Mouse (Mus musculus): ENCODE measurements at regions not wholly inside any gene's neighbourhood (a gene's known extent, or its start where the extent isn't known, plus 50 kb on each side); places are given as distances from the start of the nearest gene placed in this dataset.

GRCm38 (mm10) chr13:106638706-106639385, 297.9 kb downstream of the Ipo11 start:
- Histone ChIP-seq H3K4me3 (ENCODE audit: low read depth, low read length) (no peak overlapping the region), H3K9me3 (replicated peaks; ENCODE audit: control insufficient read depth, low read length, poor library complexity, severe bottlenecking) (no peaks in the 10 kb centered on the region), H3K4me2 (ENCODE audit: low read length) (no peak overlapping the region), H3K9ac (ENCODE audit: low read depth, low read length) (no peak overlapping the region), H3K27me3 (ENCODE audit: control insufficient read depth, insufficient read depth, low read depth, low read length) (no peaks in the 10 kb centered on the region), H3K27ac (ENCODE audit: low read length) (no peak overlapping the region), H3K36me3 (ENCODE audit: control insufficient read depth, insufficient read depth, low read length) (no peaks in the 10 kb centered on the region), H3K4me1 (ENCODE audit: control insufficient read depth, insufficient read depth, low read length) (peaks cover 3% of the 10 kb centered on the region; the same call in 1 of the 2 replicates)
- WGBS: 82% methylated on average over 7 of the region's 7 CpGs
- no peak; the same call in 1 of the 2 replicates for ATAC-seq

- no peak overlapping the region for H3K4me3 ChIP-seq (ENCODE audit: low read depth, low read length)
- no peak for ATAC-seq
- H3K4me1 ChIP-seq (ENCODE audit: control insufficient read depth, insufficient read depth, low read length): no peaks in the 10 kb centered on the region
- H3K27me3 ChIP-seq (ENCODE audit: control insufficient read depth, insufficient read depth, low read depth, low read length): no peaks in the 10 kb centered on the region
- WGBS: 49% methylated on average over 2 of the region's 2 CpGs
- no peak overlapping the region for H3K9ac ChIP-seq (ENCODE audit: low read depth, low read length)
- H3K36me3 ChIP-seq (ENCODE audit: control insufficient read depth, insufficient read depth, low read length): no peaks in the 10 kb centered on the region
- H3K27ac ChIP-seq (ENCODE audit: low read length): no peak overlapping the region
- H3K9me3 ChIP-seq (replicated peaks; ENCODE audit: control insufficient read depth, low read length, poor library complexity, severe bottlenecking): no peaks in the 10 kb centered on the region
- H3K4me2 ChIP-seq (ENCODE audit: low read length): no peak overlapping the region
These were observed 345.0 kb downstream of the Ipo11 start for GRCm38 (mm10) chr13:106591729-106592128.

- 51% methylated on average over 9 of the region's 9 CpGs for WGBS
- peak overlapping the region; percentile 16 for H3K4me2 ChIP-seq (ENCODE audit: low read length)
- H3K4me3 ChIP-seq (ENCODE audit: low read depth, low read length): no peak overlapping the region
- H3K9ac ChIP-seq (ENCODE audit: low read depth, low read length): no peak overlapping the region
- peaks cover 3% of the 10 kb centered on the region; the same call in 1 of the 2 replicates for H3K4me1 ChIP-seq (ENCODE audit: control insufficient read depth, insufficient read depth, low read length)
- no peaks in the 10 kb centered on the region for H3K36me3 ChIP-seq (ENCODE audit: control insufficient read depth, insufficient read depth, low read length)
- H3K27ac ChIP-seq (ENCODE audit: low read length): 0 out of 2 replicates have a peak overlapping the region, but pooled peaks have one; percentile 11
- H3K9me3 ChIP-seq (replicated peaks; ENCODE audit: control insufficient read depth, low read length, poor library complexity, severe bottlenecking): no peaks in the 10 kb centered on the region
- ATAC-seq: peak; percentile 68
- H3K27me3 ChIP-seq (ENCODE audit: control insufficient read depth, insufficient read depth, low read depth, low read length): no peaks in the 10 kb centered on the region
These were observed 368.9 kb downstream of the Ipo11 start for GRCm38 (mm10) chr13:106567658-106568359.

- WGBS: 88% methylated on average over 1 of the region's 1 CpGs
- no peak overlapping the region for H3K27ac ChIP-seq (ENCODE audit: low read length)
These were observed 374.2 kb downstream of the Ipo11 start for GRCm38 (mm10) chr13:106562588-106562987.

GRCm38 (mm10) chr13:106562161-106562560, 374.6 kb downstream of the Ipo11 start:
- no peaks in the 10 kb centered on the region for H3K9me3 ChIP-seq (replicated peaks; ENCODE audit: control insufficient read depth, low read length, poor library complexity, severe bottlenecking)
- H3K27ac ChIP-seq (ENCODE audit: low read length): no peak overlapping the region
- H3K4me2 ChIP-seq (ENCODE audit: low read length): no peak overlapping the region
- H3K36me3 ChIP-seq (ENCODE audit: control insufficient read depth, insufficient read depth, low read length): no peaks in the 10 kb centered on the region
- H3K9ac ChIP-seq (ENCODE audit: low read depth, low read length): no peak overlapping the region
- H3K27me3 ChIP-seq (ENCODE audit: control insufficient read depth, insufficient read depth, low read depth, low read length): no peaks in the 10 kb centered on the region
- H3K4me1 ChIP-seq (ENCODE audit: control insufficient read depth, insufficient read depth, low read length): no peaks in the 10 kb centered on the region
- WGBS: 57% methylated on average over 4 of the region's 4 CpGs
- 0 out of 2 replicates have a peak, but pooled peaks have one; percentile 48 for ATAC-seq
- no peak overlapping the region for H3K4me3 ChIP-seq (ENCODE audit: low read depth, low read length)

More at GRCm38 (mm10) chr13:106562588-106562987, 374.2 kb downstream of the Ipo11 start:
- no peak overlapping the region for H3K4me2 ChIP-seq (ENCODE audit: low read length)
- H3K4me1 ChIP-seq (ENCODE audit: control insufficient read depth, insufficient read depth, low read length): peaks cover 1% of the 10 kb centered on the region; the same call in 1 of the 2 replicates
- H3K36me3 ChIP-seq (ENCODE audit: control insufficient read depth, insufficient read depth, low read length): no peaks in the 10 kb centered on the region
- H3K27me3 ChIP-seq (ENCODE audit: control insufficient read depth, insufficient read depth, low read depth, low read length): no peaks in the 10 kb centered on the region
- H3K4me3 ChIP-seq (ENCODE audit: low read depth, low read length): no peak overlapping the region
- no peak for ATAC-seq
- no peaks in the 10 kb centered on the region for H3K9me3 ChIP-seq (replicated peaks; ENCODE audit: control insufficient read depth, low read length, poor library complexity, severe bottlenecking)
- no peak overlapping the region for H3K9ac ChIP-seq (ENCODE audit: low read depth, low read length)

- Histone ChIP-seq H3K36me3 (ENCODE audit: control insufficient read depth, insufficient read depth, low read length) (no peaks in the 10 kb centered on the region), H3K9ac (ENCODE audit: low read depth, low read length) (no peak overlapping the region), H3K4me2 (ENCODE audit: low read length) (no peak overlapping the region), H3K4me1 (ENCODE audit: control insufficient read depth, insufficient read depth, low read length) (0 out of 2 replicates have a peak, but pooled peaks cover 4% of the 10 kb centered on the region), H3K4me3 (ENCODE audit: low read depth, low read length) (no peak overlapping the region), H3K27me3 (ENCODE audit: control insufficient read depth, insufficient read depth, low read depth, low read length) (no peaks in the 10 kb centered on the region), H3K27ac (ENCODE audit: low read length) (no peak overlapping the region), H3K9me3 (replicated peaks; ENCODE audit: control insufficient read depth, low read length, poor library complexity, severe bottlenecking) (no peaks in the 10 kb centered on the region)
- 76% methylated on average over 11 of the region's 11 CpGs for WGBS
- no peak for ATAC-seq
These were observed 411.2 kb downstream of the Ipo11 start for GRCm38 (mm10) chr13:106525406-106526206.

GRCm38 (mm10) chr13:106514510-106515169, 422.1 kb downstream of the Ipo11 start:
- no peak overlapping the region for H3K4me3 ChIP-seq (ENCODE audit: low read depth, low read length)
- no peak overlapping the region for H3K4me2 ChIP-seq (ENCODE audit: low read length)
- 60% methylated on average over 5 of the region's 5 CpGs for WGBS
- ATAC-seq: peak; percentile 66; the same call in 1 of the 2 replicates
- H3K36me3 ChIP-seq (ENCODE audit: control insufficient read depth, insufficient read depth, low read length): no peaks in the 10 kb centered on the region
- no peaks in the 10 kb centered on the region for H3K27me3 ChIP-seq (ENCODE audit: control insufficient read depth, insufficient read depth, low read depth, low read length)
- no peaks in the 10 kb centered on the region for H3K4me1 ChIP-seq (ENCODE audit: control insufficient read depth, insufficient read depth, low read length)
- H3K9me3 ChIP-seq (replicated peaks; ENCODE audit: control insufficient read depth, low read length, poor library complexity, severe bottlenecking): no peaks in the 10 kb centered on the region
- H3K9ac ChIP-seq (ENCODE audit: low read depth, low read length): no peak overlapping the region
- H3K27ac ChIP-seq (ENCODE audit: low read length): no peak overlapping the region

- Histone ChIP-seq H3K36me3 (ENCODE audit: control insufficient read depth, insufficient read depth, low read length) (no peaks in the 10 kb centered on the region), H3K4me1 (ENCODE audit: control insufficient read depth, insufficient read depth, low read length) (no peaks in the 10 kb centered on the region), H3K9me3 (replicated peaks; ENCODE audit: control insufficient read depth, low read length, poor library complexity, severe bottlenecking) (no peaks in the 10 kb centered on the region), H3K27ac (ENCODE audit: low read length) (no peak overlapping the region), H3K9ac (ENCODE audit: low read depth, low read length) (no peak overlapping the region), H3K4me2 (ENCODE audit: low read length) (no peak overlapping the region), H3K27me3 (ENCODE audit: control insufficient read depth, insufficient read depth, low read depth, low read length) (no peaks in the 10 kb centered on the region), H3K4me3 (ENCODE audit: low read depth, low read length) (no peak overlapping the region)
- WGBS: 55% methylated on average over 4 of the region's 4 CpGs
- peak; percentile 80 for ATAC-seq
These were observed 423.1 kb downstream of the Ipo11 start for GRCm38 (mm10) chr13:106513669-106514068.
